Mouse (Mus musculus): ENCODE results near the gene Fam129a. TPM values are rescaled to one million over a fixed set of nuclear protein-coding genes. Genes with fewer than 3 reads are reported as not detected.
"Not testable (repeated sequence)": the region's sequence is repeated elsewhere in the genome, so short reads cannot be mapped to it uniquely, and the experiment has no call there.

Gene Fam129a
- polyA plus RNA-seq, 1 experiment from 2014 or later = 10.5 TPM

GRCm38 (mm10) chr1:151592085-151593017, 21.4 kb downstream of the Fam129a start:
- Histone ChIP-seq H3K4me2 (no peak overlapping the region), H3K27me3 (no peaks in the 10 kb centered on the region), H3K4me3 (replicated peaks) (no peak overlapping the region), H3K9me3 (replicated peaks) (no peaks in the 10 kb centered on the region), H3K36me3 (no peaks in the 10 kb centered on the region), H3K9ac (no peak overlapping the region), H3K4me1 (peaks cover 12% of the 10 kb centered on the region; the same call in 1 of the 2 replicates), H3K27ac (no peak overlapping the region)
- no peak for ATAC-seq (replicated peaks; ENCODE audit: low FRiP score)
- 49% methylated on average over 13 of the region's 13 CpGs for WGBS

DNA sequence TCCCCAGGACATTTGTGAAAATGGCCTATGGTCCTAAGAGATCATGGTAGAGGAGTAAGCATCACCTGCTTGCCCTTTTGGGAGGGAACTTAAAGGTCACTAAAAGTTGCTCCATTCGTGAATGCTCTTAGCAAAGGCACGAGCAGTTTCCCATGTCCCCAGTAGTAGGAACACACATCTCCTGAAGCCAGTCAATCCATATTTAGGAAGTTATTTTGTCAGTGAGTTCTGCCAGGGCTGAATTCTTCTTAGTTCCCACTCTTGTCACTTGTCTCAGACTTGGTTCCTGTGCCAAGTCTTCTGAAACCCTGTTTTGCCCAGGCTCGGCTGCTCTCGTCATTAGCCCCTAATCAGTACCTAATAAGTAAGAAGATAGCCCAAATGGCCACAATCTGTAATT, 23.9 kb downstream of the Fam129a start:
- 82% methylated on average over 4 of the region's 4 CpGs for WGBS

DNA sequence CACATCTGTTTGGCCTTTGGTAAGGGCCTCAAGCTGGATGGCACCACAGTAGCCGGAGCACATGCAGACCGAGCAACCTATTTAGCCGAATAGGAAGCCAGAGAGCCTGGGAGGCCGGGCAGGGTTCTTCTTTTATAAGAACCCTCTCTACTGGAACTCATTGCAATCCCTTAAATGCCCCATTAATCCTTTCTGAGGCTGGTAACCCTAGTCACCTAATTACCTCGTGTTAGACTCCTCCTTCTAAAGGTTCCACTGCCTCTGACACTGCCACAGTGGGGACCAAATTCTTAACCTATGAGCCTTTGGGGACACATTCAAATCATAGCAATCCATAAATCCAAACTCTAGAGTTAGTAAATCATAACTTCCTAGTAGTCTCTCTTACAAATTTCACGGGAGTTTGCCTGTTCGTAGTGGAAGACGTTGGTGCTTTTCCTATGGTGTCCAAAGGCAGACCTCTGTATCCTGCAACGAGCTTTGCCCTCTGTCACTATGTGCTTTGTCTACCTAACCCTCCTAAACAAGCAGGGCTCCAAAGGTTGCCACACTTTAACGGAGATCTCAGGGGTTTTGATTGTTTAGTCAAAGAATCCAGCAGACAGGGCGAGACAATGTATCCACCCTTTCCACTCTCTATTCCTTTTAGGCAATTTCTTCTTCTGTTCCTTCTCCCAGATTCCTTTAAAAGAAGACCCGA, 24.8 kb downstream of the Fam129a start:
- H3K9me3 ChIP-seq (replicated peaks) = no peaks in the 10 kb centered on the region
- H3K4me3 ChIP-seq (replicated peaks) = no peak overlapping the region
- H3K9ac ChIP-seq = no peak overlapping the region
- no peaks in the 10 kb centered on the region for H3K27me3 ChIP-seq
- ATAC-seq (replicated peaks; ENCODE audit: low FRiP score) = peak; percentile 62; the same call in 1 of the 2 replicates
- H3K4me1 ChIP-seq = peaks cover 12% of the 10 kb centered on the region; the same call in 1 of the 2 replicates
- H3K4me2 ChIP-seq = no peak overlapping the region
- H3K36me3 ChIP-seq = no peaks in the 10 kb centered on the region
- H3K27ac ChIP-seq = no peak overlapping the region
- 53% methylated on average over 12 of the region's 12 CpGs for WGBS

More for the DNA sequence above, 23.9 kb downstream of the Fam129a start:
- no peaks in the 10 kb centered on the region for H3K9me3 ChIP-seq (replicated peaks)
- H3K4me3 ChIP-seq (replicated peaks) = no peak overlapping the region
- H3K36me3 ChIP-seq = no peaks in the 10 kb centered on the region
- no peaks in the 10 kb centered on the region for H3K27me3 ChIP-seq
- H3K4me1 ChIP-seq = peaks cover 12% of the 10 kb centered on the region; the same call in 1 of the 2 replicates
- no peak overlapping the region for H3K9ac ChIP-seq
- ATAC-seq (replicated peaks; ENCODE audit: low FRiP score) = no peak
- no peak overlapping the region for H3K4me2 ChIP-seq
- H3K27ac ChIP-seq = no peak overlapping the region

- H3K4me1 ChIP-seq = peaks cover 9% of the 10 kb centered on the region; the same call in 1 of the 2 replicates
- no peak overlapping the region for H3K4me2 ChIP-seq
- H3K27ac ChIP-seq = no peak overlapping the region
- WGBS = 51% methylated on average over 8 of the region's 8 CpGs
- H3K36me3 ChIP-seq = no peaks in the 10 kb centered on the region
- H3K9ac ChIP-seq = no peak overlapping the region
- no peaks in the 10 kb centered on the region for H3K9me3 ChIP-seq (replicated peaks)
- H3K4me3 ChIP-seq (replicated peaks) = no peak overlapping the region
- no peak for ATAC-seq (replicated peaks; ENCODE audit: low FRiP score)
- no peaks in the 10 kb centered on the region for H3K27me3 ChIP-seq
These were observed 25.6 kb downstream of the Fam129a start for GRCm38 (mm10) chr1:151596562-151596961.

DNA sequence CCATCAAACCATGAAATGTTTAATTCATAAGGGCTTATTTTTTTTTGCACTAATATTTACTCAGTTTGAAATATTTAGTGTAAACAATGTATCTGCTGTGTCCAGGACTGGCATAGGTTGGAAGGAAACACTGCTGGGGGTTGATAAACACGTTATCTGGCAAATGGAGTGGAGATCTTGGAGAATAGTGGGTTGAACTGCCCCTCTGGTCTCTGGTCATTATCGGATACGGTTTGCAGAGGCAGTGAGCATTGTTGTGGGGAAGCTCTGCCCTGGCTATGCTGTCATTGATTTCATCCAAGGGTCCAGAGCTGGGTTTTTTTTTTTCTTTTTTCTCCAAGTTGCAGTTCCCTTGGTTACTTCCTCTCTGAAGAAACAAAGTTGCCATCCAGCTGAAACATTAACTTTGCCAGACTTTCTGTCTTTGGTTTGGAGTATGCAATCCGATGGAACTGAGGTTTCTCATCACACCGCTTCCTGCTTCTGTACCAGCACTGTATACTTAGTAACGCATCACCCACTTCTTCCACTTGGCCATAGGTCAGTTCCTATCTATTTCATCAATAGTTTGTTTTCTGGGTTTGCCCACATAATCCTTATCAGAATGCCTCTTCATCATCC, 26.8 kb downstream of the Fam129a start:
- H3K36me3 ChIP-seq = no peaks in the 10 kb centered on the region
- H3K4me1 ChIP-seq = peaks cover 3% of the 10 kb centered on the region; the same call in 1 of the 2 replicates
- H3K27ac ChIP-seq = no peak overlapping the region
- H3K9me3 ChIP-seq (replicated peaks) = no peaks in the 10 kb centered on the region
- H3K4me2 ChIP-seq = no peak overlapping the region
- ATAC-seq (replicated peaks; ENCODE audit: low FRiP score) = no peak
- no peaks in the 10 kb centered on the region for H3K27me3 ChIP-seq
- no peak overlapping the region for H3K9ac ChIP-seq
- 83% methylated on average over 6 of the region's 6 CpGs for WGBS
- no peak overlapping the region for H3K4me3 ChIP-seq (replicated peaks)

DNA sequence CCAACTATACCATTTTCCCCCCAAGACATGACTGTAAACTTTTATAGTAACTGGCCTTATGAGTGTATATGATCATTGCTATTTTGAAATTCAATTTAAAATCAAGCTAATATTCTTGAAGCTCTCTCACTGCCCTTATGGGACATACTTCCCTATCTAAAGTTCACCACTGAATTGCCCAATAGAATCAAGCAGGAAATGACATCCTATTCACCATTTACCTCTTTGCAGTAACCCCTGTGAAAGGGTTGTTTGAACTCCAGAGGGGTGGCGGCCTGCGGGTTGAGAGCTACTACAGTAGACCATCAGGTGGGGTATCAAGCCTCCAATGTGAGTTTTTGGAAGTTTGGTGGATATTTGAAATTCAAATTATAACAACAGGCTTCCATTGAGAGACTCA, 27.9 kb downstream of the Fam129a start:
- Histone ChIP-seq H3K36me3 (no peaks in the 10 kb centered on the region), H3K4me1 (peaks cover 9% of the 10 kb centered on the region; the same call in 1 of the 2 replicates), H3K4me2 (no peak overlapping the region), H3K9ac (no peak overlapping the region), H3K27me3 (no peaks in the 10 kb centered on the region), H3K9me3 (replicated peaks) (no peaks in the 10 kb centered on the region), H3K27ac (no peak overlapping the region), H3K4me3 (replicated peaks) (no peak overlapping the region)
- WGBS = 95% methylated on average over 2 of the region's 2 CpGs
- no peak for ATAC-seq (replicated peaks; ENCODE audit: low FRiP score)

DNA sequence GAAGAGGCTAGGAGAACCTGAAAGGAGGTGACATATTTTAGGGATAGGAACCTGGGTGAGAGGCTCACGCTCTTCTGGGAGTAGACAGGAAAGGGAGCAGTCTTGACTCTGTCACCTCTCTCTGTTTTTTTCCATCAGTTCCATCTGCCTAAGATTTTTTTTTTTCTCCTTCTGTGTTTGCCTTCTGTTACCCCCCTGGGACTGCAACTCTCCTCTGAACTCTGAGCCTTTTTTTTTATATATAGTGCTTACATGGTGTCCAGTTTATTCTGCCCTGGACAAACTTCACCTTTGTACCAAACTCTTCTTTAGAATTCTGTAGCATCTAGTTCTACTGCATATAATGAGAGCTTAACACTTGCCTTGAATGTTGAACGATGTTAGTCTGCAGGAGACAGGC, 33.3 kb downstream of the Fam129a start:
- Histone ChIP-seq H3K27me3 (no peaks in the 10 kb centered on the region), H3K9me3 (replicated peaks) (no peaks in the 10 kb centered on the region), H3K27ac (no peak overlapping the region), H3K9ac (no peak overlapping the region), H3K4me3 (replicated peaks) (no peak overlapping the region), H3K4me1 (peaks cover 6% of the 10 kb centered on the region; the same call in 1 of the 2 replicates), H3K4me2 (no peak overlapping the region), H3K36me3 (no peaks in the 10 kb centered on the region)
- WGBS = 69% methylated on average over 2 of the region's 2 CpGs
- no peak for ATAC-seq (replicated peaks; ENCODE audit: low FRiP score)

GRCm38 (mm10) chr1:151607957-151608356, 37.0 kb downstream of the Fam129a start:
- not testable (repeated sequence) for H3K4me3 ChIP-seq (replicated peaks); H3K4me1 ChIP-seq; H3K4me2 ChIP-seq; H3K27ac ChIP-seq; H3K9ac ChIP-seq; H3K9me3 ChIP-seq (replicated peaks); H3K36me3 ChIP-seq; ATAC-seq (replicated peaks; ENCODE audit: low FRiP score); H3K27me3 ChIP-seq
- WGBS = 56% methylated on average over 3 of the region's 3 CpGs

DNA sequence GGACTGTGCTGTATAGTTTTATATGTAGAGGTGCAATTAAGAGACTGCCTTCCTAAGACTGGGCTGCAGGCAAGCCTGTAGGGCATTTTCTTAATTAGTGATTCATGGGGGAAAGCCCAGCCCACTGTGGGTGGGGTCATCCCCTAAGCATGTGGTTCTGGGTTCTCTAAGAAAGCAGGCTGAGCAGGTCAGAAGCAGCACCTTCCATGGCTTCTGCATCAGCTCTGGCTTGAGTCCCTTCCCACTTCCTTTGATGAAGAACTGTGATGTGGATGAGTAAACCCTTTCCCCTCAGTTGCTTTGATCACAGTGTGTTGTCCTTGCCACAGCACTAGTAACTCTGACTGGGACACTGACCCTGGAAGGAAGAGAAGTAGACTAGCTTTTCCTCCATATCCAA, 39.6 kb downstream of the Fam129a start:
- no peak overlapping the region for H3K27ac ChIP-seq
- no peak overlapping the region for H3K9ac ChIP-seq
- H3K4me1 ChIP-seq = no peaks in the 10 kb centered on the region
- no peaks in the 10 kb centered on the region for H3K9me3 ChIP-seq (replicated peaks)
- H3K4me3 ChIP-seq (replicated peaks) = no peak overlapping the region
- no peaks in the 10 kb centered on the region for H3K36me3 ChIP-seq
- no peak for ATAC-seq (replicated peaks; ENCODE audit: low FRiP score)
- no peak overlapping the region for H3K4me2 ChIP-seq
- no peaks in the 10 kb centered on the region for H3K27me3 ChIP-seq

DNA sequence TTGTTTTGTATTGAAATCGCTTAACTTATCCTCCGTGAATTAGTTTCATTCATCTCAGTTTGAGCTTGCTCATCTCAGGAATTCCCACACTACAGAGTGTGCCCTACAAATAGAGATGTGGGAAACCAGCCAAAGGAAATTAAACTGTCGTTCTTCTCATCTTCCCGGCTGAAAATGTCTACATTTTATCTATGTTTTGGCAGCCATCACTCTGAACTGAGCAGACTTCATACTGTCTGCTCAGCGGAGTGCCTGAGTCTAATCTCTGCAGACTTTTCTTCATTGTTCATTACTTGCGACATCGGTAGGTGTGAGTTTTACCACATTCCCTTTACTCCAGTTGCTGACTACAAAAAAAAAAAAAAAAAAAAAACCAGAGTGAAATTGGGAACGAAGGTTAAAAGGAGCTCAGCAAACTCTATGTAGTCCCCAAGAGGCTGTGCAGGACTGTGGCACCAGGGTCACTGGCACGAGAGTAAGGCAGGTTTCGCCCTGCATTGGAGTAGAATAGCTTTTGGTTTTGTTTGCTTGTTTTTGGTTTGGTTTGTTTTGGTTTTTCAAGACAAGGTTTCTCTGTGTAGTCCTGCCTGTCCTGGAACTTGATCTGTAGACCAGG, 43.4 kb downstream of the Fam129a start:
- Histone ChIP-seq H3K9me3 (replicated peaks) (no peaks in the 10 kb centered on the region), H3K4me1 (peaks cover 7% of the 10 kb centered on the region), H3K9ac (no peak overlapping the region), H3K4me2 (no peak overlapping the region), H3K4me3 (replicated peaks) (no peak overlapping the region), H3K36me3 (no peaks in the 10 kb centered on the region), H3K27ac (no peak overlapping the region), H3K27me3 (no peaks in the 10 kb centered on the region)
- no peak for ATAC-seq (replicated peaks; ENCODE audit: low FRiP score)
- 58% methylated on average over 10 of the region's 10 CpGs for WGBS

DNA sequence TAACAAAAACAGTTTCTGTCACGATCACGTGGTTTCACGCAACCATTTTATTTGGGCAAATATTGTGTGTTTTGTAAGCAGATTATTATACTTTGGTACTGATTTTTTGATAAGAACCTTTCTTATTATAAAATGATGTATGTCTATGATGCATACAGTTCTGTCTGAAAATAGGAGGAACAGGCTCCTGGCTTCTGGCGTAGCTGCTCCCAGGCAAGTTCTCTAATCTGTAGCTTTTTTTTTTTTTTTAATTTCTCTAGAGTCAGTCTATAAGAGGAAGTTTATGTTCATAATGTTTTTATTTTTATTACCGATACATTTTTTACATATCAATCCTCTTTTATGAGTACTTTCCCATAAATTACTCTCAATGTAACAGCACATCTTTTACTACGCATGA, 44.6 kb downstream of the Fam129a start:
- no peak for ATAC-seq (replicated peaks; ENCODE audit: low FRiP score)
- 88% methylated on average over 6 of the region's 6 CpGs for WGBS

More for the DNA sequence above, 44.6 kb downstream of the Fam129a start:
- no peak overlapping the region for H3K27ac ChIP-seq
- H3K36me3 ChIP-seq = no peaks in the 10 kb centered on the region
- H3K9ac ChIP-seq = no peak overlapping the region
- no peak overlapping the region for H3K4me2 ChIP-seq
- H3K4me1 ChIP-seq = peaks cover 10% of the 10 kb centered on the region
- H3K4me3 ChIP-seq (replicated peaks) = no peak overlapping the region
- H3K27me3 ChIP-seq = no peaks in the 10 kb centered on the region
- H3K9me3 ChIP-seq (replicated peaks) = no peaks in the 10 kb centered on the region
